Mouse (Mus musculus) hindlimb bud, embryonic 11.5 days (tissue): ENCODE data around the gene Cep112.

Experiments
- DNase-seq: peaks from one replicate; pipeline ENCODE4 v3.0.0-alpha.2; 2012; ENCODE audit warnings: low read depth, low spot score; ENCODE audit errors: extremely low spot score

Cep112 gene

GRCm38 (mm10) chr11:108900718-108901488 lies 475.9 kb downstream of the Cep112 start:
- no peak for DNase-seq

- no peak for DNase-seq
Observed at GRCm38 (mm10) chr11:108901670-108902069, 476.7 kb downstream of the Cep112 start.

DNA sequence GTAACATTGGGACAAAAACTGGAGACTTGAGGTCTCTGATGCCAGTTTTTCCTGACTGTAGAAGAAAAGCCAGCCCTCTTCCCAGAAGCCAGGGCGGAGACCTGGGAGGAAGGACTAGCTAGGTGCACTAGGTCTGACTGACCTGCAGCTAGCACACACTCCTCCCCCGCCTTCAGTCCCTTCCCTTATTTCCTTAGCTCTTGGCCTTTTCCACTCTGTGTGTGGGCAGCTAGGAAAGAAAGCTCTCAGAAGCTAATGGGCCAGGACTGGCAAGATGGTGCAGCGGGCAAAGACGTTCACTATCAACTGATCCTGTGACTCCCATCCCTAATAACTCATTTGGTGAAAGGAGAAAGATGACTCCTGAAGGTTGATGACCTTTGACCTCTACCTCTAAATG lies 477.3 kb downstream of the Cep112 start:
- DNase-seq = no peak

GRCm38 (mm10) chr11:108906590-108907254 lies 481.7 kb downstream of the Cep112 start:
- DNase-seq = no peak

- DNase-seq = no peak
Observed at GRCm38 (mm10) chr11:108909396-108910195, 484.6 kb downstream of the Cep112 start.
